ENCODE assay signal across 27 mouse cellular contexts in genomic region chr14:55733889-55734288, GRCm38 (mm10). TPM values are rescaled to one million over a fixed set of nuclear protein-coding genes. Genes with fewer than 3 reads are reported as not detected.
DNase-seq lines count a peak whose midpoint lies in the region; ATAC-seq and TF ChIP-seq lines count a peak whose summit lies in the region.
"Had no signal": no experiment of that assay in that cellular context is flagged by ENCODE, and none has a peak within 500 bp of the region (broad histone marks: within the 10 kb centered on the region; RNA-seq: fewer than 3 reads in every experiment).

No protein-coding gene starts in this region.

- H3K36me3 ChIP-seq in heart, embryonic 10.5 days = peaks cover 8% of the 10 kb centered on the region; the same call in 1 of the 2 replicates
- peaks cover 12% of the 10 kb centered on the region for H3K36me3 ChIP-seq in heart, embryonic 12.5 days
- peaks cover 0 to 35% of the 10 kb centered on the region in 2 experiments; a peak in 2 of 4 replicates for H3K36me3 ChIP-seq in MEL (ENCODE audit: control insufficient read depth in 1 of 2, insufficient read depth in 2 of 2, low read length in 2 of 2)
- H3K36me3 ChIP-seq in intestine, postnatal 0 days (ENCODE audit: control insufficient read depth, insufficient read depth) = peaks cover 11% of the 10 kb centered on the region; the same call in 1 of the 2 replicates
- peaks cover 13% of the 10 kb centered on the region for H3K36me3 ChIP-seq in hindbrain, postnatal 0 days (ENCODE audit: insufficient read depth, low read length)

- no peak for TF ChIP-seq CTCF in MEL (IDR thresholded peaks at IDR 0.05 in 2 of 3, conservative IDR thresholded peaks at IDR 0.05 in 1 of 3; ENCODE audit: control insufficient read depth in 1 of 3, insufficient read depth in 1 of 3, low read depth in 2 of 3, low read length in 3 of 3, poor library complexity in 1 of 3, severe bottlenecking in 1 of 3)
- TF ChIP-seq CTCF in intestine, postnatal 0 days (IDR thresholded peaks at IDR 0.05; ENCODE audit: low read depth) = no peak
- TF ChIP-seq CTCF in hindbrain, postnatal 0 days (IDR thresholded peaks at IDR 0.05; ENCODE audit: low read depth) = no peak

- 0 out of 2 replicates have a peak, but pooled peaks cover 12% of the 10 kb centered on the region for H3K27me3 ChIP-seq in heart, embryonic 10.5 days (ENCODE audit: insufficient read depth, poor library complexity, severe bottlenecking)
- 0 out of 2 replicates have a peak, but pooled peaks cover 21% of the 10 kb centered on the region for H3K27me3 ChIP-seq in heart, embryonic 12.5 days (replicated peaks)
- no peaks in the 10 kb centered on the region for H3K27me3 ChIP-seq in MEL (ENCODE audit: control insufficient read depth in 1 of 2, insufficient read depth in 2 of 2, low read length in 2 of 2)
- H3K27me3 ChIP-seq in intestine, postnatal 0 days (replicated peaks; ENCODE audit: control insufficient read depth, insufficient read depth, low read length) = no peaks in the 10 kb centered on the region
- no peaks in the 10 kb centered on the region for H3K27me3 ChIP-seq in hindbrain, postnatal 0 days (ENCODE audit: insufficient read depth, low read length)
- H3K27me3 ChIP-seq: embryonic facial prominence, embryonic 13.5 days; forebrain, embryonic 12.5 days; hindbrain, embryonic 12.5 days; hindbrain, embryonic 15.5 days had no signal

- DNase-seq in heart, embryonic 10.5 days (ENCODE audit: low spot score) = peak; percentile 68
- no peak for DNase-seq in MEL (ENCODE audit: low read depth, low spot score)
- DNase-seq in yolk sac, embryonic 10.5 days (ENCODE audit: low spot score) = peak; percentile 29
- no peak for DNase-seq in hindbrain, postnatal 0 days (ENCODE audit: low spot score)
- DNase-seq: adrenal gland, adult 8-10 months; adrenal gland, postnatal 25 days; B cell, adult 2 months; cerebellum, adult 18-20 months; cerebellum, adult 9-11 months; cerebellum, postnatal 25 days; gastrocnemius, postnatal 10 days; gastrocnemius, postnatal 36 days; kidney, adult 11 months had no signal

- no peak for TF ChIP-seq POLR2A in MEL (IDR thresholded peaks at IDR 0.05; ENCODE audit: control insufficient read depth in 1 of 2, insufficient read depth in 1 of 2, low read depth in 1 of 2, low read length in 2 of 2, poor library complexity in 1 of 2)

- H3K4me2 ChIP-seq in heart, embryonic 12.5 days = no peak overlapping the region
- H3K4me2 ChIP-seq in intestine, postnatal 0 days (replicated peaks; ENCODE audit: low read depth) = peak overlapping the region; percentile 21; the same call in 1 of the 2 replicates
- no peak overlapping the region for H3K4me2 ChIP-seq in hindbrain, postnatal 0 days (ENCODE audit: low read depth, low read length)
- H3K4me2 ChIP-seq: embryonic facial prominence, embryonic 13.5 days; forebrain, embryonic 12.5 days; heart, embryonic 13.5 days; hindbrain, embryonic 12.5 days; hindbrain, embryonic 15.5 days had no signal

- no peak overlapping the region for H3K27ac ChIP-seq in heart, embryonic 10.5 days
- H3K27ac ChIP-seq in heart, embryonic 12.5 days (ENCODE audit: poor library complexity, severe bottlenecking) = no peak overlapping the region
- H3K27ac ChIP-seq in MEL (ENCODE audit: control insufficient read depth, low read depth, low read length) = no peak overlapping the region
- H3K27ac ChIP-seq in intestine, postnatal 0 days (ENCODE audit: low read depth, low read length) = no peak overlapping the region
- no peak overlapping the region for H3K27ac ChIP-seq in hindbrain, postnatal 0 days
- H3K27ac ChIP-seq: embryonic facial prominence, embryonic 13.5 days; forebrain, embryonic 12.5 days; heart, embryonic 13.5 days; hindbrain, embryonic 12.5 days; hindbrain, embryonic 15.5 days had no signal

- H3K4me3 ChIP-seq in heart, embryonic 10.5 days = 0 out of 2 replicates have a peak overlapping the region, but pooled peaks have one; percentile 2
- no peak overlapping the region for H3K4me3 ChIP-seq in heart, embryonic 12.5 days
- H3K4me3 ChIP-seq in MEL (ENCODE audit: control insufficient read depth in 1 of 2, insufficient read depth in 1 of 2, low read depth in 2 of 2, low read length in 2 of 2) = no peak overlapping the region
- H3K4me3 ChIP-seq in intestine, postnatal 0 days (ENCODE audit: low read depth, low read length) = no peak overlapping the region
- no peak overlapping the region for H3K4me3 ChIP-seq in hindbrain, postnatal 0 days (ENCODE audit: low read length)
- H3K4me3 ChIP-seq: embryonic facial prominence, embryonic 13.5 days; erythroblast, embryonic 14.5 days; forebrain, embryonic 12.5 days; heart, embryonic 13.5 days; hindbrain, embryonic 12.5 days; hindbrain, embryonic 15.5 days had no signal

- no peak for TF ChIP-seq RAD21 in MEL (IDR thresholded peaks at IDR 0.05; ENCODE audit: low read depth, low read length)

- H3K4me1 ChIP-seq in heart, embryonic 10.5 days = no peaks in the 10 kb centered on the region
- H3K4me1 ChIP-seq in heart, embryonic 12.5 days (replicated peaks) = no peaks in the 10 kb centered on the region
- peaks cover 25 to 55% of the 10 kb centered on the region in 2 experiments for H3K4me1 ChIP-seq in MEL (ENCODE audit: control insufficient read depth in 1 of 2, insufficient read depth in 2 of 2, low read length in 2 of 2)
- 0 out of 2 replicates have a peak, but pooled peaks cover 13% of the 10 kb centered on the region for H3K4me1 ChIP-seq in intestine, postnatal 0 days (replicated peaks; ENCODE audit: control insufficient read depth, insufficient read depth, low read length)
- H3K4me1 ChIP-seq in hindbrain, postnatal 0 days (ENCODE audit: insufficient read depth, low read length) = peaks cover 4% of the 10 kb centered on the region; the same call in 1 of the 2 replicates
- H3K4me1 ChIP-seq: embryonic facial prominence, embryonic 13.5 days; forebrain, embryonic 12.5 days; heart, embryonic 13.5 days; hindbrain, embryonic 12.5 days; hindbrain, embryonic 15.5 days had no signal

- H3K9ac ChIP-seq in heart, embryonic 12.5 days = no peak overlapping the region
- H3K9ac ChIP-seq in MEL (ENCODE audit: control insufficient read depth, low read depth, low read length, poor library complexity, severe bottlenecking) = no peak overlapping the region
- H3K9ac ChIP-seq in intestine, postnatal 0 days (ENCODE audit: low read depth, low read length) = no peak overlapping the region
- H3K9ac ChIP-seq in hindbrain, postnatal 0 days (replicated peaks; ENCODE audit: low read length) = no peak overlapping the region
- H3K9ac ChIP-seq: embryonic facial prominence, embryonic 13.5 days; forebrain, embryonic 12.5 days; heart, embryonic 13.5 days; hindbrain, embryonic 12.5 days; hindbrain, embryonic 15.5 days had no signal

- no peak for ATAC-seq in heart, embryonic 12.5 days (ENCODE audit: insufficient number of reproducible peaks, low FRiP score)
- peak; percentile 71 for ATAC-seq in intestine, postnatal 0 days
- no peak for ATAC-seq in megakaryocyte, adult 5-6 weeks (ENCODE audit: poor library complexity, severe bottlenecking)
- no peak for ATAC-seq in hindbrain, postnatal 0 days
- ATAC-seq: activated CD4-positive, CD25-positive, alpha-beta regulatory T cell, adult 4 months; forebrain, embryonic 16.5 days had no signal

- 57% methylated on average over 10 of the region's 10 CpGs for WGBS in heart, embryonic 10.5 days
- 58% methylated on average over 10 of the region's 10 CpGs for WGBS in heart, embryonic 12.5 days
- WGBS in intestine, postnatal 0 days = 40% methylated on average over 10 of the region's 10 CpGs
- 78% methylated on average over 10 of the region's 10 CpGs for WGBS in hindbrain, postnatal 0 days

- no peaks in the 10 kb centered on the region for H3K79me2 ChIP-seq in MEL (ENCODE audit: control insufficient read depth, insufficient read depth, low read length, poor library complexity)

- no peaks in the 10 kb centered on the region for H3K9me3 ChIP-seq in heart, embryonic 10.5 days
- H3K9me3 ChIP-seq in heart, embryonic 12.5 days (replicated peaks) = no peaks in the 10 kb centered on the region
- H3K9me3 ChIP-seq in MEL (replicated peaks; ENCODE audit: insufficient read depth, low read length) = no peaks in the 10 kb centered on the region
- no peaks in the 10 kb centered on the region for H3K9me3 ChIP-seq in intestine, postnatal 0 days (ENCODE audit: control insufficient read depth)
- no peaks in the 10 kb centered on the region for H3K9me3 ChIP-seq in hindbrain, postnatal 0 days (ENCODE audit: low read length)
- H3K9me3 ChIP-seq: embryonic facial prominence, embryonic 13.5 days; forebrain, embryonic 12.5 days; heart, embryonic 13.5 days; hindbrain, embryonic 12.5 days; hindbrain, embryonic 15.5 days had no signal

- TF ChIP-seq EP300 in MEL (IDR thresholded peaks at IDR 0.05; ENCODE audit: low read depth in 1 of 2, low read length in 2 of 2) = peak; percentile 28 to 38; a peak in 2 of 4 replicates

RNA-seq across cellular contexts. Expression of gene Dhrs1, which starts 11.6 kb away (rescaled TPM):
- polyA plus RNA-seq in heart, embryonic 10.5 days (2016; fragmentation: Nextera tagmentation; extraction: Ambion mirVana) = 59.7 and 60.5 TPM in 2 replicates
- 59.2 and 60.8 TPM in 2 replicates for polyA plus RNA-seq in heart, embryonic 12.5 days (2016; fragmentation: Nextera tagmentation; extraction: Ambion mirVana)
- total RNA-seq in MEL (2012; rRNA removed) = 20.0 and 21.7 TPM in 2 replicates
- polyA plus RNA-seq in MEL (2012; ENCODE audit: insufficient read depth in 1 of 2, insufficient read length in 2 of 2, low read depth in 1 of 2, low replicate concordance in 2 of 2, missing spikeins in 1 of 2) = 10 to 100 TPM in 1 of 2 experiments, not detected in 1; 48.8 TPM
- polyA plus RNA-seq in intestine, postnatal 0 days (2015; fragmentation: Nextera tagmentation; extraction: Ambion mirVana) = 466 and 476 TPM in 2 replicates
- 112 and 121 TPM in 2 replicates for total RNA-seq in megakaryocyte, adult 5-6 weeks (2015)
- total RNA-seq in megakaryocyte, adult 5-6 weeks (2017) = 44.1 and 55.0 TPM in 2 replicates
- total RNA-seq in hindbrain, postnatal 0 days (2014; rRNA removed) = 62.0 and 69.2 TPM in 2 replicates
- polyA plus RNA-seq in hindbrain, postnatal 0 days (2015; fragmentation: Nextera tagmentation; extraction: Ambion mirVana) = 86.0 and 88.3 TPM in 2 replicates
- polyA plus RNA-seq: erythroblast, embryonic 14.5 days had no signal

RNA-seq across cellular contexts. Expression of gene Nop9, which starts 11.6 kb away (rescaled TPM):
- polyA plus RNA-seq in heart, embryonic 10.5 days (2016; fragmentation: Nextera tagmentation; extraction: Ambion mirVana) = 33.2 and 49.1 TPM in 2 replicates
- 27.7 and 30.6 TPM in 2 replicates for polyA plus RNA-seq in heart, embryonic 12.5 days (2016; fragmentation: Nextera tagmentation; extraction: Ambion mirVana)
- 46.1 and 47.8 TPM in 2 replicates for total RNA-seq in MEL (2012; rRNA removed)
- 100 to 1,000 TPM in 1 of 2 experiments, not detected in 1; 112 TPM for polyA plus RNA-seq in MEL (2012; ENCODE audit: insufficient read depth in 1 of 2, insufficient read length in 2 of 2, low read depth in 1 of 2, low replicate concordance in 2 of 2, missing spikeins in 1 of 2)
- 14.4 and 14.9 TPM in 2 replicates for polyA plus RNA-seq in intestine, postnatal 0 days (2015; fragmentation: Nextera tagmentation; extraction: Ambion mirVana)
- 10.4 and 12.2 TPM in 2 replicates for total RNA-seq in megakaryocyte, adult 5-6 weeks (2015)
- total RNA-seq in megakaryocyte, adult 5-6 weeks (2017) = 11.7 and 13.9 TPM in 2 replicates
- total RNA-seq in hindbrain, postnatal 0 days (2014; rRNA removed) = 19.9 and 28.9 TPM in 2 replicates
- 23.0 and 23.5 TPM in 2 replicates for polyA plus RNA-seq in hindbrain, postnatal 0 days (2015; fragmentation: Nextera tagmentation; extraction: Ambion mirVana)

RNA-seq across cellular contexts. Expression of gene Rabggta, which starts 11.8 kb away (rescaled TPM):
- 25.1 and 29.4 TPM in 2 replicates for polyA plus RNA-seq in heart, embryonic 10.5 days (2016; fragmentation: Nextera tagmentation; extraction: Ambion mirVana)
- 20.9 and 24.4 TPM in 2 replicates for polyA plus RNA-seq in heart, embryonic 12.5 days (2016; fragmentation: Nextera tagmentation; extraction: Ambion mirVana)
- 21.8 and 22.8 TPM in 2 replicates for total RNA-seq in MEL (2012; rRNA removed)
- polyA plus RNA-seq in MEL (2012; ENCODE audit: insufficient read depth in 1 of 2, insufficient read length in 2 of 2, low read depth in 1 of 2, low replicate concordance in 2 of 2, missing spikeins in 1 of 2) = 10 to 100 TPM in 1 of 2 experiments, not detected in 1; 32.0 TPM
- 24.0 and 25.6 TPM in 2 replicates for polyA plus RNA-seq in intestine, postnatal 0 days (2015; fragmentation: Nextera tagmentation; extraction: Ambion mirVana)
- 10.0 and 12.5 TPM in 2 replicates for total RNA-seq in megakaryocyte, adult 5-6 weeks (2015)
- 8.5 and 13.7 TPM in 2 replicates for total RNA-seq in megakaryocyte, adult 5-6 weeks (2017)
- total RNA-seq in hindbrain, postnatal 0 days (2014; rRNA removed) = 78.7 and 83.8 TPM in 2 replicates
- 50.4 and 51.9 TPM in 2 replicates for polyA plus RNA-seq in hindbrain, postnatal 0 days (2015; fragmentation: Nextera tagmentation; extraction: Ambion mirVana)

RNA-seq across cellular contexts. Expression of gene Tgm1, which starts 20.2 kb away (rescaled TPM):
- 0.46 and 1.6 TPM in 2 replicates for polyA plus RNA-seq in heart, embryonic 10.5 days (2016; fragmentation: Nextera tagmentation; extraction: Ambion mirVana)
- 0.27 and 0.70 TPM in 2 replicates for polyA plus RNA-seq in heart, embryonic 12.5 days (2016; fragmentation: Nextera tagmentation; extraction: Ambion mirVana)
- 5.8 and 6.2 TPM in 2 replicates for total RNA-seq in MEL (2012; rRNA removed)
- polyA plus RNA-seq in MEL (2012; ENCODE audit: insufficient read depth in 1 of 2, insufficient read length in 2 of 2, low read depth in 1 of 2, low replicate concordance in 2 of 2, missing spikeins in 1 of 2) = 10 to 100 TPM in 1 of 2 experiments, not detected in 1; 11.4 TPM
- 1.1 and 1.3 TPM in 2 replicates for polyA plus RNA-seq in intestine, postnatal 0 days (2015; fragmentation: Nextera tagmentation; extraction: Ambion mirVana)
- 1.6 and 1.7 TPM in 2 replicates for total RNA-seq in megakaryocyte, adult 5-6 weeks (2015)
- total RNA-seq in megakaryocyte, adult 5-6 weeks (2017) = 1.0 and 2.1 TPM in 2 replicates
- 0.10 and 0.11 TPM in 2 replicates for total RNA-seq in hindbrain, postnatal 0 days (2014; rRNA removed)
- polyA plus RNA-seq in hindbrain, postnatal 0 days (2015; fragmentation: Nextera tagmentation; extraction: Ambion mirVana) = 0.06 and 0.16 TPM in 2 replicates
- total RNA-seq: adrenal gland, postnatal 25 days; gastrocnemius, postnatal 36 days had no signal
- polyA plus RNA-seq: activated CD4-positive, CD25-positive, alpha-beta regulatory T cell, adult 4 months had no signal

RNA-seq across cellular contexts. Expression of gene Cideb, which starts 24.4 kb away (rescaled TPM):
- polyA plus RNA-seq in heart, embryonic 10.5 days (2016; fragmentation: Nextera tagmentation; extraction: Ambion mirVana) = 1.4 and 2.0 TPM in 2 replicates
- polyA plus RNA-seq in heart, embryonic 12.5 days (2016; fragmentation: Nextera tagmentation; extraction: Ambion mirVana) = 1.0 and 1.2 TPM in 2 replicates
- total RNA-seq in MEL (2012; rRNA removed) = 1.7 and 2.4 TPM in 2 replicates
- polyA plus RNA-seq in MEL (2012; ENCODE audit: insufficient read depth in 1 of 2, insufficient read length in 2 of 2, low read depth in 1 of 2, low replicate concordance in 2 of 2, missing spikeins in 1 of 2) = under 1 TPM in 1 of 2 experiments, not detected in 1; 0.53 TPM
- 366 and 385 TPM in 2 replicates for polyA plus RNA-seq in intestine, postnatal 0 days (2015; fragmentation: Nextera tagmentation; extraction: Ambion mirVana)
- total RNA-seq in megakaryocyte, adult 5-6 weeks (2015) = 0.27 and 1.5 TPM in 2 replicates
- 0.22 TPM in 1 of 2 replicates, not detected in the other for total RNA-seq in megakaryocyte, adult 5-6 weeks (2017)
- 1.9 TPM in 1 of 2 replicates, not detected in the other for total RNA-seq in hindbrain, postnatal 0 days (2014; rRNA removed)
- 0.75 and 0.81 TPM in 2 replicates for polyA plus RNA-seq in hindbrain, postnatal 0 days (2015; fragmentation: Nextera tagmentation; extraction: Ambion mirVana)
- total RNA-seq: gastrocnemius, adult 18-20 months; gastrocnemius, postnatal 10 days; gastrocnemius, postnatal 36 days; granulocyte monocyte progenitor cell, adult 5-6 weeks; hematopoietic stem cell, adult 5-6 weeks had no signal
- polyA plus RNA-seq: activated CD4-positive, CD25-positive, alpha-beta regulatory T cell, adult 4 months; forebrain, embryonic 16.5 days had no signal

Comparison
In these comparisons a context has a peak if more than half of its experiments do, and no peak if none do; other contexts are left out.
1. DNase-seq: peak in heart, embryonic 10.5 days (single experiment) and yolk sac, embryonic 10.5 days (single experiment); none in MEL (single experiment) and hindbrain, postnatal 0 days (single experiment).